Mouse (Mus musculus) forebrain, embryonic 14.5 days (tissue): ENCODE measurements around the gene Tgfb2. TPM values are rescaled to one million over a fixed set of nuclear protein-coding genes. Genes with fewer than 3 reads are reported as not detected.

ENCODE experiments used
- ATAC-seq: fragments of 200-750 bp; cut with Nextera tagmentation; 2 replicates; pipeline ENCODE4 v1.8.0; 2017; ENCODE audit warnings: mild to moderate bottlenecking, moderate library complexity
- DNase-seq: peaks from one replicate; pipeline ENCODE4 v3.0.0-alpha.2; 2015; ENCODE audit warnings: low spot score
- H3K27ac ChIP-seq: fragments of 300-500 bp; sonication (generic); 2 replicates; pipeline ENCODE4 v1.5.1; 2014; ENCODE audit warnings: low read depth, mild to moderate bottlenecking, control low read depth, low read length, moderate library complexity
- H3K27me3 ChIP-seq: fragments of 300-500 bp; sonication (generic); replicated peaks from 2 replicates; pipeline ENCODE4 v1.6.1; 2014; ENCODE audit warnings: low read length, control low read depth, mixed read lengths; ENCODE audit not compliant: control insufficient read depth, insufficient read depth
- H3K36me3 ChIP-seq: fragments of 300-500 bp; sonication (generic); 2 replicates; pipeline ENCODE4 v1.6.1; 2014; ENCODE audit warnings: low read length, control low read depth; ENCODE audit not compliant: control insufficient read depth, insufficient read depth
- H3K4me1 ChIP-seq: fragments of 300-500 bp; sonication (generic); 2 replicates; pipeline ENCODE4 v1.6.1; 2014; ENCODE audit warnings: antibody characterized with exemption, low read length, control low read depth; ENCODE audit not compliant: control insufficient read depth, insufficient read depth
- H3K4me2 ChIP-seq: fragments of 300-500 bp; sonication (generic); 2 replicates; pipeline ENCODE4 v1.6.1; 2014; ENCODE audit warnings: mild to moderate bottlenecking, control low read depth, low read length
- H3K4me3 ChIP-seq: fragments of 300-500 bp; sonication (generic); 2 replicates; pipeline ENCODE4 v1.5.1; 2014; ENCODE audit warnings: low read depth, low read length, control low read depth
- H3K9ac ChIP-seq: fragments of 300-500 bp; sonication (generic); 2 replicates; pipeline ENCODE4 v1.6.1; 2014; ENCODE audit warnings: mild to moderate bottlenecking, low read length, control low read depth, moderate library complexity
- H3K9me3 ChIP-seq: fragments of 300-500 bp; sonication (generic); replicated peaks from 2 replicates; pipeline ENCODE4 v1.6.1; 2016; ENCODE audit warnings: low read length, control low read depth, mixed read lengths; ENCODE audit not compliant: control insufficient read depth
- WGBS: fragments of 180-500 bp; shearing (Covaris S2); extraction: QIAGEN DNeasy Blood & Tissue Kit; methylation state at CpG from one replicate; pipeline ENCODE4 v1.1.7; 2014; 5-methylcytosine and 5-hydroxymethylcytosine counted together
- polyA plus RNA-seq: library from polyadenylated mRNA; unstranded; fragments of >200 nt; fragmentation: Nextera tagmentation; extraction: Ambion mirVana; gene quantifications from 2 replicates; pipeline ENCODE4 v1.2.1, GENCODE M21; 2014

Gene Tgfb2
- polyA plus RNA-seq, 1 experiment from 2014 or later: 12.4 TPM

- Histone ChIP-seq H3K36me3 (no peaks in the 10 kb centered on the region), H3K4me3 (no peak overlapping the region), H3K9me3 (no peaks in the 10 kb centered on the region), H3K4me2 (no peak overlapping the region), H3K9ac (no peak overlapping the region), H3K4me1 (no peaks in the 10 kb centered on the region), H3K27ac (no peak overlapping the region), H3K27me3 (no peaks in the 10 kb centered on the region)
- WGBS: 84% methylated on average over 6 of the region's 6 CpGs
- no peak for DNase-seq
- ATAC-seq: no peak
Measured at GRCm38 (mm10) chr1:186618285-186618684, 87.5 kb downstream of the Tgfb2 start.

- Histone ChIP-seq H3K27me3 (no peaks in the 10 kb centered on the region), H3K27ac (no peak overlapping the region), H3K4me1 (peaks cover 4% of the 10 kb centered on the region), H3K4me2 (no peak overlapping the region), H3K9me3 (no peaks in the 10 kb centered on the region), H3K4me3 (no peak overlapping the region), H3K36me3 (no peaks in the 10 kb centered on the region), H3K9ac (no peak overlapping the region)
- WGBS: 87% methylated on average over 2 of the region's 2 CpGs
- no peak for DNase-seq
- ATAC-seq: no peak
Measured at GRCm38 (mm10) chr1:186611371-186611770, 94.4 kb downstream of the Tgfb2 start.

GRCm38 (mm10) chr1:186610481-186610880 lies 95.3 kb downstream of the Tgfb2 start:
- Histone ChIP-seq H3K4me2 (no peak overlapping the region), H3K4me3 (no peak overlapping the region), H3K9ac (no peak overlapping the region), H3K27ac (no peak overlapping the region), H3K27me3 (no peaks in the 10 kb centered on the region), H3K4me1 (peaks cover 4% of the 10 kb centered on the region), H3K9me3 (no peaks in the 10 kb centered on the region), H3K36me3 (no peaks in the 10 kb centered on the region)
- DNase-seq (no peak), ATAC-seq (0 out of 2 replicates have a peak, but pooled peaks have one; percentile 11)
- 90% methylated on average over 5 of the region's 5 CpGs for WGBS

- H3K4me2 ChIP-seq: peak overlapping the region; percentile 35
- ATAC-seq (peak; percentile 87), DNase-seq (peak; percentile 77)
- H3K27ac ChIP-seq: no peak overlapping the region; the same call in 1 of the 2 replicates
- H3K27me3 ChIP-seq: no peaks in the 10 kb centered on the region
- H3K4me1 ChIP-seq: peaks cover 4% of the 10 kb centered on the region
- H3K4me3 ChIP-seq: no peak overlapping the region
- no peaks in the 10 kb centered on the region for H3K9me3 ChIP-seq
- no peaks in the 10 kb centered on the region for H3K36me3 ChIP-seq
- 2% methylated on average over 8 of the region's 10 CpGs for WGBS
- H3K9ac ChIP-seq: no peak overlapping the region; the same call in 1 of the 2 replicates
Measured at GRCm38 (mm10) chr1:186609793-186610233, 96.0 kb downstream of the Tgfb2 start.

- H3K27me3 ChIP-seq: no peaks in the 10 kb centered on the region
- peaks cover 4% of the 10 kb centered on the region for H3K4me1 ChIP-seq
- WGBS: 89% methylated on average over 3 of the region's 3 CpGs
- ATAC-seq (no peak), DNase-seq (no peak)
- no peaks in the 10 kb centered on the region for H3K36me3 ChIP-seq
- H3K9ac ChIP-seq: no peak overlapping the region
- H3K27ac ChIP-seq: no peak overlapping the region
- no peak overlapping the region for H3K4me2 ChIP-seq
- H3K9me3 ChIP-seq: no peaks in the 10 kb centered on the region
- H3K4me3 ChIP-seq: no peak overlapping the region
Measured at GRCm38 (mm10) chr1:186608116-186608515, 97.7 kb downstream of the Tgfb2 start.

GRCm38 (mm10) chr1:186605635-186606034 lies 100.2 kb downstream of the Tgfb2 start:
- DNase-seq: no peak
- Histone ChIP-seq H3K27me3 (no peaks in the 10 kb centered on the region), H3K4me2 (no peak overlapping the region), H3K9me3 (no peaks in the 10 kb centered on the region), H3K36me3 (no peaks in the 10 kb centered on the region), H3K27ac (no peak overlapping the region), H3K4me3 (no peak overlapping the region), H3K9ac (no peak overlapping the region), H3K4me1 (peaks cover 4% of the 10 kb centered on the region)
- 69% methylated on average over 2 of the region's 2 CpGs for WGBS
- no peak for ATAC-seq

- H3K36me3 ChIP-seq: no peaks in the 10 kb centered on the region
- H3K4me1 ChIP-seq: no peaks in the 10 kb centered on the region
- H3K4me2 ChIP-seq: no peak overlapping the region
- H3K4me3 ChIP-seq: no peak overlapping the region
- no peak for DNase-seq
- no peak overlapping the region for H3K9ac ChIP-seq
- WGBS: 94% methylated on average over 5 of the region's 5 CpGs
- no peaks in the 10 kb centered on the region for H3K27me3 ChIP-seq
- no peak for ATAC-seq
- H3K27ac ChIP-seq: no peak overlapping the region
- no peaks in the 10 kb centered on the region for H3K9me3 ChIP-seq
Measured at GRCm38 (mm10) chr1:186604124-186604523, 101.7 kb downstream of the Tgfb2 start.

- Histone ChIP-seq H3K27me3 (no peaks in the 10 kb centered on the region), H3K4me3 (no peak overlapping the region), H3K9me3 (no peaks in the 10 kb centered on the region), H3K36me3 (no peaks in the 10 kb centered on the region), H3K27ac (no peak overlapping the region), H3K4me1 (no peaks in the 10 kb centered on the region), H3K4me2 (no peak overlapping the region), H3K9ac (no peak overlapping the region)
- no peak for DNase-seq
- ATAC-seq: no peak
- 91% methylated on average over 2 of the region's 2 CpGs for WGBS
Measured at GRCm38 (mm10) chr1:186588226-186588625, 117.6 kb downstream of the Tgfb2 start.

GRCm38 (mm10) chr1:186587065-186587804 lies 118.6 kb downstream of the Tgfb2 start:
- Histone ChIP-seq H3K9ac (no peak overlapping the region), H3K27ac (no peak overlapping the region), H3K27me3 (no peaks in the 10 kb centered on the region), H3K4me3 (no peak overlapping the region), H3K36me3 (no peaks in the 10 kb centered on the region), H3K4me1 (no peaks in the 10 kb centered on the region), H3K9me3 (no peaks in the 10 kb centered on the region), H3K4me2 (no peak overlapping the region)
- DNase-seq (no peak), ATAC-seq (no peak)
- WGBS: 89% methylated on average over 8 of the region's 8 CpGs
